Mouse (Mus musculus) embryonic fibroblast, embryonic 13.5 days (primary cell): Measurements from ENCODE around the gene Zfp286.

Source experiments
- CTCF ChIP-seq: IDR thresholded peaks from 2 replicates; pipeline ENCODE4 v1.5.1; 2011; ENCODE audit warnings: mild to moderate bottlenecking, control low read depth, low read length, moderate library complexity, borderline replicate concordance; ENCODE audit not compliant: insufficient read depth
- POLR2A ChIP-seq: IDR thresholded peaks from 2 replicates; pipeline ENCODE4 v1.6.1; 2011; ENCODE audit warnings: low read depth, mild to moderate bottlenecking, control low read depth, low read length, moderate library complexity

- TF ChIP-seq CTCF (no peak), POLR2A (no peak)
Measured at GRCm38 (mm10) chr11:62776510-62776909, 12.8 kb downstream of the Zfp286 start.
